Mouse (Mus musculus) cerebellum, adult 2 months (tissue): Measurements from ENCODE around the gene Cpeb2. TPM values are rescaled to one million over a fixed set of nuclear protein-coding genes. Genes with fewer than 3 reads are reported as not detected.

Source experiments
- DNase-seq, 2 experiments: peaks; one replicate each; pipeline ENCODE4 v3.0.0; 2021
- H3K27ac ChIP-seq: fragments of 200-500 bp; 2 replicates; pipeline ENCODE4 v1.5.1; 2012; ENCODE audit warnings: low read length, control low read depth, inconsistent platforms; ENCODE audit not compliant: insufficient read depth
- H3K27me3 ChIP-seq: fragments of 200-500 bp; 2 replicates; pipeline ENCODE4 v1.6.1; 2012; ENCODE audit warnings: inconsistent platforms, mild to moderate bottlenecking, low read length, moderate library complexity; ENCODE audit not compliant: control insufficient read depth, insufficient read depth
- H3K4me1 ChIP-seq: fragments of 200-500 bp; 2 replicates; pipeline ENCODE4 v1.6.1; 2011; ENCODE audit warnings: low read length; ENCODE audit not compliant: control insufficient read depth, insufficient read depth
- H3K4me3 ChIP-seq: fragments of 200-500 bp; replicated peaks from 2 replicates; pipeline ENCODE3; 2011; ENCODE audit warnings: mild to moderate bottlenecking, low read depth, low read length, control low read depth; ENCODE audit not compliant: insufficient read depth
- CTCF ChIP-seq: fragments of 200-500 bp; IDR thresholded peaks from 2 replicates; pipeline ENCODE4 v1.5.1; 2011; ENCODE audit warnings: low read depth, mild to moderate bottlenecking, control low read depth, low read length, moderate library complexity, borderline replicate concordance; ENCODE audit not compliant: insufficient read depth
- POLR2A ChIP-seq: fragments of 200-500 bp; IDR thresholded peaks from 2 replicates; pipeline ENCODE4 v1.6.1; 2011; ENCODE audit warnings: low read length, control low read depth, borderline replicate concordance; ENCODE audit not compliant: insufficient read depth
- WGBS: fragments of 180-500 bp; shearing (Covaris S2); methylation state at CpG from one replicate; pipeline ENCODE4 v1.1.7; 2018; 5-methylcytosine and 5-hydroxymethylcytosine counted together
- polyA plus RNA-seq: library from polyadenylated mRNA; depleted of rRNA; stranded (reverse); fragments of >200 nt; gene quantifications from 2 replicates; pipeline ENCODE4 v1.2.3, GENCODE M21; 2012

Gene Cpeb2
- polyA plus RNA-seq, 1 experiment, result 31.8 TPM

DNA sequence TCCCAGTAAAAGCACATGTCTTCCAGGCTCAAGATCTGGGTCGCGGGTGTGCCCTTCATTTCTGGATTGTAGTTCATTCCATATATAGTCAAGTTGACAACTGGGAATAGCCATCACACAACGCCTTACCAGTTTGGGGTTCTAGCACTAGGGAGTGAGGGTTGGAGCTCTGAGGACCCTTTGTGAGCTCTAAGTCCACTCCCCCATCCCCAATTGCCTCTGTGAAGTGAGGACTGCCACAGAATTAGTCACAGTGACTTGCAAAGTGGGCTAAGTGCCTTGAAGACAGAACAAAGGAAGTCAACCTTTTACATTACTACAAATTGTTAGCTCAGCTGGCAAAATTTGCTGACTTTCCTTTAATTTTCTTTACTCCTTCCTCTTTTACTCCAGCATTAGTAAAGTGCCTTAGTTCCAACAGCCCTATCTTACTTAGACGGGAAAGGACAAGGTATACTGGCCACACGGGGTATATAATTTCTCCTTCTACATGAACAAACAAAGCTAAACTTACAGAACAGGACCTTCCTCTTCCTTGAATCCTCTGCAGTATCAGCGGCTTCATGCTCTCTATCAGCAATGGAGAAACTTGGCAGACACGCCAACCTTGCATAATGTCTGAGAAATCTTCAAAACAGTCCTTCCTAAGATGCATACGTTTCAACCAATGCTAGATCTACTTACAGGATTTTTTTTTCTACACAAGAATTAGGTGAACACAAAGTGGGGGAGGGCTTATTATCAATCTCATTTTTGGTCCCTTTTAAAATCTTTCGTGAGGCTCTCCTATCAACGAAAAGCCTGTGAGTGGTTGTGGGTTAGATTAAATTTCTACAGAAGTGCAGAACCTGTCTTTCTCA lies 14.8 kb upstream of the Cpeb2 start:
- Histone ChIP-seq H3K4me1 (no peaks in the 10 kb centered on the region), H3K27ac (no peak overlapping the region), H3K27me3 (no peaks in the 10 kb centered on the region), H3K4me3 (no peak overlapping the region)
- no peak for DNase-seq
- no peak for TF ChIP-seq POLR2A
- no peak for TF ChIP-seq CTCF
- WGBS, result 82% methylated on average over 10 of the region's 10 CpGs

DNA sequence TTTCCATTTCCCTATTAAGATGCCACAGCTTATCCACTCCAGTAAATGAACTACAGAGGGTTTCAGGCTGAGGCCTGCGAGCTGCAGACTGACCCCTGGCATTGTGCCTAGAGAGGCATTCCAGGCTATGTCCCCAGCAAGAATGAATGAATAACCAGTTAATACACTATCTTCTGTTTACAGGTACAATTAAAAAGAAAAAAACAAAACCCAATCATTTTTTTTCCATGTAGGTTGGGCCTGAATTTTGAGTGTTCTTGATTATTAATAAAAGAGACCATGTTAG lies 14.2 kb upstream of the Cpeb2 start:
- H3K4me3 ChIP-seq, result no peak overlapping the region
- no peak for DNase-seq
- WGBS, result 29% methylated on average over 1 of the region's 1 CpGs
- TF ChIP-seq POLR2A, result no peak
- TF ChIP-seq CTCF, result no peak
- H3K27me3 ChIP-seq, result no peaks in the 10 kb centered on the region
- H3K27ac ChIP-seq, result no peak overlapping the region
- no peaks in the 10 kb centered on the region for H3K4me1 ChIP-seq

DNA sequence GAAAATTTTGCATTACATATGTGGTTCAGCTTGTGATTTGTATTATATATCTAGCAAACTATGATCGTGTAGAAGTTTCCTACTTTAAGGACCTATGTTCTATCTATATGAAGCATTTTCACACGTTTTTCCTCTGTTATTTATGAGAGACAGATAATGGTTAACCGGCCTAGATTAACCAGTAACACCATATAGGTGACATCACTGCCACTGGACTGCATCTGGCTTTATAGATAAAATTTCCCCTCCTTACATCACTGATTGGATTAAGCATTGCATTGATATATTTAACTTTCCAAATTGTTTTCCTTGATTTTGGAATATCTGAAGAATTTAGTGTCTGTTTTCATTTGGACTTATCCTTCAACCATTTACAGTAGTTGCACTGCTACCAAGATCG lies 9.6 kb upstream of the Cpeb2 start:
- Histone ChIP-seq H3K27ac (no peak overlapping the region), H3K4me3 (no peak overlapping the region), H3K4me1 (no peaks in the 10 kb centered on the region), H3K27me3 (no peaks in the 10 kb centered on the region)
- DNase-seq, result no peak
- TF ChIP-seq CTCF (no peak), POLR2A (no peak)
- 86% methylated on average over 4 of the region's 4 CpGs for WGBS

DNA sequence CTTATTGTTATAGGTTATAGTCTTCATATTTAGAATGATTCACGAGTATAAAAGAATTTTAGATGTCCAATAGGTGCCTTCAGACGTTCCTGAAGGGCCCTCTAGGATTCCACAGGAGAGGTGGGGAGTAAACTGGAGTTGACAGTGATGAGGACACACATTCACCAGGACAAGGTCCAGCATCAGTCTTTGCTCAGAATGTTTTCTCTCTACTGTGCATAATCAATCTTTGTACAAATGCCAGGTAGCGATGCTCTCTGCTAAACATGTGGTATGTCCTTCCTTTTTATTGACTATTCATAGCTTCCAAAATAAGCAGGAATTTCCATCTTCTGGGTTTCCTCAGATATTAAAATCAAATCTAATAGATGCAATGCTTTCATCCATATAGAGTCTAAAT lies 8.7 kb upstream of the Cpeb2 start:
- Histone ChIP-seq H3K4me1 (no peaks in the 10 kb centered on the region), H3K4me3 (no peak overlapping the region), H3K27me3 (no peaks in the 10 kb centered on the region), H3K27ac (no peak overlapping the region)
- DNase-seq, result no peak
- TF ChIP-seq CTCF (no peak), POLR2A (no peak)
- 77% methylated on average over 3 of the region's 3 CpGs for WGBS

DNA sequence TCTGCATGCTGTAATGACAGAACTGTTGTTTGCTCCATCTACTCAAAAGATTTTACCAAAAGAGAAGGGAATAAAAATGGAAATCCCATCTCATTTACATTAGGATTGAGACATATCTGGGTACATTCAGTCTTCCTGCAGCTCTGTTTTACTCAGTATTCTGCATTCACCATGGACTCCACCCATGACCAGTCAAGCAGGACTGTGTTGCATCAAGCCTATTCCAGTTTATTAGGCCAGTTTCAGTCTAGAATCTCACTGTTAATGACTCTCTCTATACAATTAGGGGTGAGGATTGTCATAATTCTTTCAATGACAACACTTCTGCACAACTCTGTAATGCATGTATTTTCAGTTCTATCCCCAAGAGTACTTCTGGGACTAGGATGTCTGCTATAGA lies 6.8 kb upstream of the Cpeb2 start:
- Histone ChIP-seq H3K4me1 (no peaks in the 10 kb centered on the region), H3K27me3 (no peaks in the 10 kb centered on the region), H3K27ac (no peak overlapping the region), H3K4me3 (no peak overlapping the region)
- no peak for DNase-seq
- no peak for TF ChIP-seq CTCF
- TF ChIP-seq POLR2A, result no peak

DNA sequence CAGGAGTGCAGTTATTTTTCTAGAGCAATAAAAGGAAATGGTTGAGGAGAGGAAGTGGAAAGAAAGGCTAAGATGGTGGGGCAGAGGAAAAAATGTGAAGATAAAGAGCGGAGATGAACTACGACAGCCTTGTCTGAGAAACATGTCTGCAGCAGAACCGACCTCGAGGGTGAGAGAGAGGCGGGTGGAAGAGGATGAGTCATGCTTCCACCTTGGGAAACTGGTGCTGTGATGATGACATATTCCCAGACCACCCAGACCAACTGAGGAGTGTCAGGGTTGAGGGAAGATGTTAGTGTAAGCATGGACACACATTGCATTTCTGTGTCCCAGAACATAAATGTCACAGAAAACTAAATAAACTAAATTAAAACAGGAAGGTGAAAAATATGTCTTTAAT lies 5.4 kb upstream of the Cpeb2 start:
- Histone ChIP-seq H3K27ac (no peak overlapping the region), H3K4me1 (no peaks in the 10 kb centered on the region), H3K4me3 (no peak overlapping the region), H3K27me3 (no peaks in the 10 kb centered on the region)
- peak in 1 of 2 experiments; percentile 50 for DNase-seq
- TF ChIP-seq CTCF (no peak), POLR2A (no peak)
- WGBS, result 80% methylated on average over 5 of the region's 5 CpGs

DNA sequence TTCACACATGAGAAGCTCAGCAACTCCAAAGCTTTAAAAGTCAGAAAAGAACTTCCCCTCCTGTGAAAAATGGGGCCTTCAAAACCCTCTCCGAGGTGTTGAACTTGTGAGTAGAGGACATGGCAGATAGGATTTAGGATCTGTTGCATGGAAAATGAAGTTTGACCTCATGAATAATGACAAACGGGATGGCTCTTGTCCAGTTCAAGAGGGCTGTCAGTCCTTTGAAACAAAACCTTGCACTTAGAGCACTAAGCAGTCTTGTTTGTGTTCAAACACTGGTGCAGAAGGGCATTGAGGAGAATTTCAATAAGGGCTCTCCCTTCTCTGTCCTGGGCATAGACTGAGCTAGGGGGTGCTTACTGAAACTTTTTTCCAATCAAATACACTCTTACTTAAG lies 1.9 kb upstream of the Cpeb2 start:
- DNase-seq, result no peak
- H3K4me1 ChIP-seq, result no peaks in the 10 kb centered on the region
- no peak overlapping the region for H3K4me3 ChIP-seq
- no peaks in the 10 kb centered on the region for H3K27me3 ChIP-seq
- 69% methylated on average over 2 of the region's 2 CpGs for WGBS
- TF ChIP-seq POLR2A, result no peak
- no peak for TF ChIP-seq CTCF
- H3K27ac ChIP-seq, result no peak overlapping the region

DNA sequence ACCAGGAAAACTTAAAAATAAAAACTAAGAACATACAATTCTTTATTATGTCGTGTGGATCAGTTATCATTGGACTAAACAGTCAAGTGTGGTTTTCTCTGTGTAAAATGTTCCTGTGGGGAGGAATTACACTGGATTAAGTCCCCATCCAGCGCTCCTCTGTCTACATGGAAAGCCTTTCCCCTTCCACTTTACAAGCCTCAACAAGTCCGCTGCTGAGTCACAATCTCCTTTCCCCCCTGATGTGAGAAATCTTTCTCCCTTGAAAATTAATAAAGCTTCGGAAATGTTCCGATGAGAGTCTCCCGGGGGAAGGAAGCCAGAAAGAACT lies 856 bp upstream of the Cpeb2 start:
- Histone ChIP-seq H3K4me3 (peak overlapping the region; percentile 99), H3K27me3 (no peaks in the 10 kb centered on the region), H3K27ac (peak overlapping the region; percentile 91), H3K4me1 (no peaks in the 10 kb centered on the region)
- DNase-seq, result no peak
- WGBS, result 1% methylated on average over 6 of the region's 6 CpGs
- TF ChIP-seq POLR2A, result no peak
- no peak for TF ChIP-seq CTCF
